Mouse (Mus musculus): ENCODE results near the gene Duoxa2.
"Not testable (repeated sequence)": the region's sequence is repeated elsewhere in the genome, so short reads cannot be mapped to it uniquely, and the experiment has no call there.

DNA sequence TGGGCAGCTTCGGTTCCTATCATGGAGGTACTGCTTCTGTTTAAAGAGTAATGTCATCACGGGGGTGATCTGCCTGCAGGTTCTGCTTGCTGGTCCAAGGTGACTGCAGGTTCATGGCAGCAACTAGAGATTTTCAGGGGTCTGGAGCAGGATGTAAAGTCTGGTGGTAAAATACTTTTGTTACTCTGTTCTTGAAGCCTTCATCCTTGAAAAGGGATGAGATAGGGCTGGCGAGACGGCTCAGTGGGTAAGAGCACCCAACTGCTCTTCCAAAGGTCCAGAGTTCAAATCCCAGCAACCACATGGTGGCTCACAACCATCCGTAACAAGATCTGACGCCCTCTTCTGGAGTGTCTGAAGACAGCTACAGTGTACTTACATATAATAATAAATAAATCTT is 31.6 kb downstream of the Duoxa2 start:
- not testable (repeated sequence) for TF ChIP-seq TAL1, GATA1 (IDR thresholded peaks at IDR 0.05; ENCODE audit: low read length)
